14 mouse cellular contexts compared by ENCODE assay signal in the genomic region with DNA sequence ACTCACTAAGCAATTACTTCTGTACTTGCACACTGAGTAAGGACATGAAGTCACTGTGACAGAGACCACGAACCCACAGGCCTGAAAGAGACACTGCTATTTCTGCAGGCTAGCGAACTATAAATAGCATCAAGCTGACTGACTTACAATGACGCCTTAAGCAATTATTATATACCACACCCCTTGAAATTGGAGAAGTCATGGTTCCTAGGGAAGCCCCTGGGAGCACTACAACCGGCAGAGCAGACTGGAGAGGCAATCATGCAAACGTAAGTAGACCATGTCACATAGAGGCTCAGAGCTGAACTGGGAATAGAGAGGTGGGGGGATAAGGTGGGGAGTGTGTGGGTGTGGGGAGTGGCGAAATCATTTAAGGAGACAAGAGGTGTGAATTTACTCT.
DNase-seq lines count a peak whose midpoint lies in the region; ATAC-seq lines count a peak whose summit lies in the region.
"Had no signal": no experiment of that assay in that cellular context is flagged by ENCODE, and none has a peak within 500 bp of the region (broad histone marks: within the 10 kb centered on the region; RNA-seq: fewer than 3 reads in every experiment).

No protein-coding gene starts in this region.

- ATAC-seq in neural tube, embryonic 14.5 days (ENCODE audit: low read depth), result peak; percentile 46; the same call in 1 of the 2 replicates
- ATAC-seq: liver, embryonic 12.5 days had no signal

- H3K4me3 ChIP-seq in neural tube, embryonic 14.5 days (ENCODE audit: low read depth, low read length), result no peak overlapping the region
- H3K4me3 ChIP-seq: liver, embryonic 12.5 days had no signal

- 35% methylated on average over 6 of the region's 6 CpGs for WGBS in neural tube, embryonic 14.5 days

- no peak overlapping the region for H3K4me2 ChIP-seq in neural tube, embryonic 14.5 days (ENCODE audit: low read depth, low read length)
- H3K4me2 ChIP-seq: liver, embryonic 12.5 days; midbrain, embryonic 11.5 days had no signal

- no peaks in the 10 kb centered on the region for H3K36me3 ChIP-seq in neural tube, embryonic 14.5 days (ENCODE audit: control insufficient read depth, insufficient read depth, low read length)
- H3K36me3 ChIP-seq: liver, embryonic 12.5 days had no signal

- no peaks in the 10 kb centered on the region for H3K4me1 ChIP-seq in neural tube, embryonic 14.5 days (ENCODE audit: control insufficient read depth, insufficient read depth, low read length)
- H3K4me1 ChIP-seq: liver, embryonic 12.5 days had no signal

- H3K9me3 ChIP-seq in neural tube, embryonic 14.5 days (ENCODE audit: control insufficient read depth, low read length), result no peaks in the 10 kb centered on the region
- H3K9me3 ChIP-seq: liver, embryonic 12.5 days had no signal

- no peak overlapping the region for H3K9ac ChIP-seq in neural tube, embryonic 14.5 days (replicated peaks; ENCODE audit: low read depth, low read length)
- H3K9ac ChIP-seq: liver, embryonic 12.5 days had no signal

- H3K27me3 ChIP-seq in neural tube, embryonic 14.5 days (ENCODE audit: control insufficient read depth, insufficient read depth, low read length), result no peaks in the 10 kb centered on the region
- H3K27me3 ChIP-seq: liver, embryonic 12.5 days had no signal

- DNase-seq in embryo, embryonic 11 days, result peak; percentile 20
- DNase-seq in embryo, embryonic 10 days (ENCODE audit: low spot score), result no peak
- peak; percentile 9 for DNase-seq in lung, postnatal 25 days (ENCODE audit: low spot score)
- no peak for DNase-seq in lung, postnatal 14 days
- DNase-seq in forelimb bud, embryonic 11.5 days (ENCODE audit: low read depth, low spot score), result peak; percentile 30
- DNase-seq in cerebellum, postnatal 36 days, result no peak
- no peak for DNase-seq in frontal cortex, postnatal 10 days (ENCODE audit: low spot score in 2 of 2)
- DNase-seq: adrenal gland, postnatal 36 days; cerebellum, adult 9-10 months; kidney, postnatal 14 days; layer of hippocampus, postnatal 36 days had no signal

- no peak overlapping the region for H3K27ac ChIP-seq in neural tube, embryonic 14.5 days (ENCODE audit: low read depth, low read length)
- H3K27ac ChIP-seq: liver, embryonic 12.5 days had no signal

Comparison
In these comparisons a context has a peak if more than half of its experiments do, and no peak if none do; other contexts are left out.
1. DNase-seq: peak in embryo, embryonic 11 days (single experiment), lung, postnatal 25 days (single experiment) and forelimb bud, embryonic 11.5 days (single experiment); none in embryo, embryonic 10 days (single experiment), lung, postnatal 14 days (single experiment), cerebellum, postnatal 36 days (0 of 2) and frontal cortex, postnatal 10 days (0 of 2).